Mouse (Mus musculus) myocyte (in vitro differentiated cells): ENCODE results near the gene Ndufaf2. TPM values are rescaled to one million over a fixed set of nuclear protein-coding genes. Genes with fewer than 3 reads are reported as not detected.

Source experiments
- H3K27me3 ChIP-seq: one replicate; pipeline ENCODE4 v1.6.1; 2011; ENCODE audit not compliant: control insufficient read depth, insufficient read depth, insufficient read length
- H3K36me3 ChIP-seq: one replicate; pipeline ENCODE4 v1.6.1; 2011; ENCODE audit not compliant: control insufficient read depth, insufficient read depth
- H3K4me2 ChIP-seq: one replicate; pipeline ENCODE4 v1.6.1; 2011; ENCODE audit warnings: low read depth, control low read depth
- H3K4me3 ChIP-seq: one replicate; pipeline ENCODE4 v1.5.1; 2011; ENCODE audit warnings: mild to moderate bottlenecking, control low read depth, moderate library complexity
- H3K79me2 ChIP-seq: one replicate; pipeline ENCODE4 v1.6.1; 2011; ENCODE audit not compliant: control insufficient read depth, insufficient read depth
- H3ac ChIP-seq: one replicate; pipeline ENCODE4 v1.6.1; 2011; ENCODE audit not compliant: control insufficient read depth, insufficient read length
- CEBPB ChIP-seq: IDR thresholded peaks from 2 replicates; pipeline ENCODE4 v1.6.1; 2011; ENCODE audit warnings: mild to moderate bottlenecking, moderate library complexity; ENCODE audit not compliant: poor library complexity, insufficient read depth, severe bottlenecking
- E2F4 ChIP-seq: IDR thresholded peaks from one replicate; pipeline ENCODE4 v1.6.1; 2011; ENCODE audit warnings: mild to moderate bottlenecking, control low read depth, moderate library complexity; ENCODE audit not compliant: insufficient read depth
- MAX ChIP-seq: IDR thresholded peaks from one replicate; pipeline ENCODE4 v1.6.1; 2011; ENCODE audit warnings: low read depth, mild to moderate bottlenecking, control low read depth
- MYOD1 ChIP-seq, 3 experiments: IDR thresholded peaks; one replicate each; pipeline ENCODE4 v1.6.1; 2011; ENCODE audit warnings: control low read depth in 2 of 3, low read depth in 2 of 3, mild to moderate bottlenecking in 2 of 3, moderate library complexity in 1 of 3; ENCODE audit not compliant: insufficient read length in 2 of 3, control insufficient read depth in 1 of 3
- MYOG ChIP-seq, 3 experiments: IDR thresholded peaks; one replicate each; pipeline ENCODE4 v1.6.1; 2011; ENCODE audit warnings: control low read depth in 2 of 3, low read depth in 2 of 3, mild to moderate bottlenecking in 2 of 3; ENCODE audit not compliant: insufficient read length in 2 of 3, control insufficient read depth in 1 of 3, insufficient read depth in 1 of 3
- POLR2A ChIP-seq: IDR thresholded peaks from one replicate; pipeline ENCODE4 v1.6.1; 2011; ENCODE audit warnings: low read depth, mild to moderate bottlenecking, control low read depth, moderate library complexity; ENCODE audit not compliant: insufficient read length
- POLR2AphosphoS2 ChIP-seq: IDR thresholded peaks from one replicate; pipeline ENCODE4 v1.6.1; 2011; ENCODE audit warnings: low read depth, control low read depth; ENCODE audit not compliant: insufficient read length
- REST ChIP-seq: IDR thresholded peaks from one replicate; pipeline ENCODE4 v1.6.1; 2011; ENCODE audit warnings: mild to moderate bottlenecking, control low read depth, moderate library complexity; ENCODE audit not compliant: insufficient read depth, insufficient read length
- SRF ChIP-seq: IDR thresholded peaks from one replicate; pipeline ENCODE4 v1.6.1; 2011; ENCODE audit warnings: low read depth; ENCODE audit not compliant: control insufficient read depth, insufficient read length
- TCF12 ChIP-seq: IDR thresholded peaks from one replicate; pipeline ENCODE4 v1.6.1; 2011; ENCODE audit warnings: mild to moderate bottlenecking, control low read depth; ENCODE audit not compliant: poor library complexity, insufficient read depth, severe bottlenecking
- TCF3 ChIP-seq: IDR thresholded peaks from one replicate; pipeline ENCODE4 v1.6.1; 2011; ENCODE audit warnings: low read depth, control low read depth; ENCODE audit not compliant: insufficient read length
- USF1 ChIP-seq: IDR thresholded peaks from one replicate; pipeline ENCODE4 v1.6.1; 2011; ENCODE audit warnings: low read depth, mild to moderate bottlenecking, control low read depth, moderate library complexity
- polyA plus RNA-seq: library from polyadenylated mRNA; unstranded; fragments of >200 nt; fragmentation: generic; extraction: Trizol; gene quantifications from one replicate; pipeline ENCODE4 v1.2.1, GENCODE M21; 2012; ENCODE audit warnings: missing spikeins

The Ndufaf2 gene
- polyA plus RNA-seq, 1 experiment = 25.4 TPM

DNA sequence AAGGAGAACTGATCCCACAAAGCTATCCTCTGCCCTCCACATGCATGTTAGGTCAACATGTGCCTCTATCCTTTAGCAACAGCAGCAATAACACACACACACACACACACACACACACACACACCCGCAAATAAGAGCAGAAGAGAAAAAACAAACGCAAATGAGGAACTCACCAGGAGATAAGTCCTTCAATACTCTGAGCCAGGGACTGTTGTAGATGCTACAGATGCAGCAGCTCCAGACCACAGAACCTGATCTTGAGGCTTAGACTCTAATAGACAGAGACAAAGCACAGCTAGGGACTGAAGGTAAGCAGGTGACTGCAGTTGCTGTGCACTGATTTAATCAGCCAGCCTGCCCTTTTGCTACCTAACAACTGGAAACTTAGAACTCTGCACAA, 92.4 kb downstream of the Ndufaf2 start:
- no peak overlapping the region for H3K4me2 ChIP-seq
- no peak for TF ChIP-seq REST
- no peak for TF ChIP-seq SRF
- TF ChIP-seq TCF12 = no peak
- no peak for TF ChIP-seq E2F4
- TF ChIP-seq POLR2AphosphoS2 = no peak
- TF ChIP-seq TCF3 = no peak
- TF ChIP-seq CEBPB = no peak
- no peaks in the 10 kb centered on the region for H3K79me2 ChIP-seq
- no peaks in the 10 kb centered on the region for H3K27me3 ChIP-seq
- no peak overlapping the region for H3K4me3 ChIP-seq
- no peaks in the 10 kb centered on the region for H3K36me3 ChIP-seq
- no peak overlapping the region for H3ac ChIP-seq

DNA sequence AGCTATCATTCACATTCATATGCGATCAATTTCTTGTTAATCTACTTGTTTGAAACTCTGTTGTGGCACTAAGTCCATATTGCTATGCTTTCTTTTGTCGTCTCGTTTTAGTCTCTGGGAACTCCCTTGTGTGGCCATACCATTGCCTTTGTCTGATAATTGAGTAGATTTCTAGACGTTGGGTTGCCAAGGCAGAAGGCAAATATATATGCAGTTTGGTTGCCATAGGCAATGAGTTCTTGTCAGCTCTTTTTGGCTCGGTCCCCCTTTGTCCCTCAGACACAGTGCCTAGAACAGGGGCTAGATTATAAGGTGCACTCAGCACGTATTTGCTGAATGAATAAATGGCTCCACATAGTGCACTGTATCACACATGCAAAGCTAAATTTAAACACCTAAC, 94.1 kb downstream of the Ndufaf2 start:
- TF ChIP-seq E2F4 = no peak
- no peak for TF ChIP-seq POLR2AphosphoS2
- no peak for TF ChIP-seq MYOD1 (IDR thresholded peaks at IDR 0.05; ENCODE audit: control insufficient read depth in 1 of 3, insufficient read length in 2 of 3, low read depth in 2 of 3)
- TF ChIP-seq MYOG (IDR thresholded peaks at IDR 0.05; ENCODE audit: control insufficient read depth in 1 of 3, insufficient read depth in 1 of 3, insufficient read length in 2 of 3, low read depth in 2 of 3) = no peak
- no peak for TF ChIP-seq MAX
- no peak for TF ChIP-seq TCF12
- no peak for TF ChIP-seq POLR2A
- no peak for TF ChIP-seq USF1
- TF ChIP-seq CEBPB = no peak
- Histone ChIP-seq H3ac (no peak overlapping the region), H3K4me3 (no peak overlapping the region), H3K79me2 (no peaks in the 10 kb centered on the region), H3K36me3 (no peaks in the 10 kb centered on the region), H3K27me3 (no peaks in the 10 kb centered on the region), H3K4me2 (no peak overlapping the region)

GRCm38 (mm10) chr13:108063374-108064134, 94.9 kb downstream of the Ndufaf2 start:
- no peak overlapping the region for H3ac ChIP-seq
- no peak overlapping the region for H3K4me2 ChIP-seq
- no peak for TF ChIP-seq TCF12
- no peak for TF ChIP-seq CEBPB
- no peak for TF ChIP-seq POLR2A
- no peak for TF ChIP-seq MYOD1 (IDR thresholded peaks at IDR 0.05; ENCODE audit: control insufficient read depth in 1 of 3, insufficient read length in 2 of 3, low read depth in 2 of 3)
- no peak for TF ChIP-seq E2F4
- TF ChIP-seq MAX = no peak
- TF ChIP-seq SRF = no peak
- TF ChIP-seq TCF3 = no peak
- no peak for TF ChIP-seq POLR2AphosphoS2
- no peak for TF ChIP-seq USF1
- TF ChIP-seq MYOG (IDR thresholded peaks at IDR 0.05; ENCODE audit: control insufficient read depth in 1 of 3, insufficient read depth in 1 of 3, insufficient read length in 2 of 3, low read depth in 2 of 3) = no peak
- no peak for TF ChIP-seq REST
- H3K27me3 ChIP-seq = no peaks in the 10 kb centered on the region
- H3K79me2 ChIP-seq = no peaks in the 10 kb centered on the region
- H3K4me3 ChIP-seq = no peak overlapping the region
- H3K36me3 ChIP-seq = no peaks in the 10 kb centered on the region

DNA sequence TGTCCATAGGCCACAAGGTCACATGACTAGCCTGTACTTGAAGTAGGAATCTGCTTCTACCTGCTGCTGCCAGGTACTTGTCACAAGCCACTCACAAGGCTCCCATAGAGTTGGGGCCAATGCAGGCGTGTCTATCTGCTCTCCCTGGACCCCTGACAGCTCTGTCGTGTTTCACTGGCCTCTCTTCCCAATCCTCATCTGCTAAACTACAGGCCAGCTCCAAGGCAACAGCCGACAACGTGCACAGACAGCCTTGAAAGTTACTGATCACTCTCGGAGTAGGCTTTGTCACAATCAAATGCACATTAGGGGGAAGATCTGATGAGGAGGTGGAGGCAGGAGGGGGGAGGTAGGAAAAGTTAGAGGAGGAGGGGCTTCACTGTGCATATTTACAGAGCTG, 95.5 kb downstream of the Ndufaf2 start:
- Histone ChIP-seq H3K4me3 (no peak overlapping the region), H3K79me2 (no peaks in the 10 kb centered on the region), H3ac (no peak overlapping the region), H3K36me3 (no peaks in the 10 kb centered on the region), H3K4me2 (no peak overlapping the region), H3K27me3 (no peaks in the 10 kb centered on the region)
- TF ChIP-seq MAX (no peak), POLR2AphosphoS2 (no peak), TCF12 (no peak), POLR2A (no peak), USF1 (no peak), TCF3 (no peak), E2F4 (no peak), CEBPB (no peak), REST (no peak)

- H3K36me3 ChIP-seq = no peaks in the 10 kb centered on the region
- H3ac ChIP-seq = no peak overlapping the region
- no peaks in the 10 kb centered on the region for H3K27me3 ChIP-seq
- H3K4me2 ChIP-seq = no peak overlapping the region
- TF ChIP-seq USF1 (no peak), TCF3 (no peak), TCF12 (no peak), SRF (no peak), REST (no peak), MYOD1 (IDR thresholded peaks at IDR 0.05; ENCODE audit: control insufficient read depth in 1 of 3, insufficient read length in 2 of 3, low read depth in 2 of 3) (no peak), POLR2A (no peak), E2F4 (no peak), CEBPB (no peak), MAX (no peak), POLR2AphosphoS2 (no peak), MYOG (IDR thresholded peaks at IDR 0.05; ENCODE audit: control insufficient read depth in 1 of 3, insufficient read depth in 1 of 3, insufficient read length in 2 of 3, low read depth in 2 of 3) (no peak)
- H3K4me3 ChIP-seq = no peak overlapping the region
- no peaks in the 10 kb centered on the region for H3K79me2 ChIP-seq
Measured at GRCm38 (mm10) chr13:108060936-108061578, 97.4 kb downstream of the Ndufaf2 start.
